Mouse (Mus musculus) megakaryocyte-erythroid progenitor cell, adult 5-6 weeks (primary cell): ENCODE measurements around the gene Fhod1. TPM values are rescaled to one million over a fixed set of nuclear protein-coding genes. Genes with fewer than 3 reads are reported as not detected.

Experiments
- ATAC-seq: replicated peaks from 2 replicates; pipeline ENCODE4 v1.8.0; 2016; ENCODE audit warnings: mild to moderate bottlenecking, inconsistent platforms; ENCODE audit not compliant: severe bottlenecking, poor library complexity, low FRiP score, low TSS enrichment
- total RNA-seq, 2 experiments: library from RNA; stranded (forward) in 1 of 2; stranded (reverse) in 1 of 2; fragments of 200-1000, 215-1000 nt in 1 of 2; fragments of >200 nt in 1 of 2; fragmentation: Nextera tagmentation in 1 of 2; gene quantifications; 2 replicates each; pipeline ENCODE4 v1.2.3; 2014 to 2017

Fhod1 gene
- total RNA-seq (2014; fragmentation: Nextera tagmentation) (7.0 and 9.1 TPM in 2 replicates), total RNA-seq (2017) (0.99 and 8.2 TPM in 2 replicates)

- ATAC-seq: peak; percentile 94
Observed at GRCm38 (mm10) chr8:105347428-105348221, at the start of gene Fhod1. Fhod1 (minus strand) TSS chr8:105347953.

- no peak for ATAC-seq
Observed at GRCm38 (mm10) chr8:105393915-105394314, 46.2 kb upstream of the Fhod1 start.

- no peak for ATAC-seq
Observed at GRCm38 (mm10) chr8:105393089-105393787, 45.5 kb upstream of the Fhod1 start.

- ATAC-seq: no peak
Observed at GRCm38 (mm10) chr8:105389096-105389495, 41.3 kb upstream of the Fhod1 start.

- no peak for ATAC-seq
Observed at GRCm38 (mm10) chr8:105387151-105387550, 39.4 kb upstream of the Fhod1 start.

GRCm38 (mm10) chr8:105384070-105384469 is 36.3 kb upstream of the Fhod1 start:
- ATAC-seq: no peak

DNA sequence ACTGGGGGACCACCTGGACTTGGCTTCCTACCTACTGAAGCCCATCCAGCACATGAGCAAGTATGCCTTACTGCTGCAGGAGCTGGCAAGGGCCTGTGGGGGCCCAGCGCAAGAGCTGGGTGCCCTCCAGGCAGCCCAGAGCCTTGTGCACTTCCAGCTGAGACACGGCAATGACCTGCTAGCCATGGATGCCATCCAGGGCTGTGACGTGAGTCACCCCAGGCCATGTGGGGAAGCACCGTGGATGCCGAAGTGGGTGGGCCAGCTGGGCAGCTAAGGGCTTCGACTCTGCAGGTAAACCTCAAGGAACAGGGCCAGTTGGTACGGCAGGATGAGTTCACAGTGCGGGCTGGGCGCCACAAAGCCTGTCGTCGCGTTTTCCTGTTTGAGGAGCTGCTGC is 32.6 kb upstream of the Fhod1 start:
- ATAC-seq: no peak

- ATAC-seq: no peak
Observed at GRCm38 (mm10) chr8:105378673-105379072, 30.9 kb upstream of the Fhod1 start.

DNA sequence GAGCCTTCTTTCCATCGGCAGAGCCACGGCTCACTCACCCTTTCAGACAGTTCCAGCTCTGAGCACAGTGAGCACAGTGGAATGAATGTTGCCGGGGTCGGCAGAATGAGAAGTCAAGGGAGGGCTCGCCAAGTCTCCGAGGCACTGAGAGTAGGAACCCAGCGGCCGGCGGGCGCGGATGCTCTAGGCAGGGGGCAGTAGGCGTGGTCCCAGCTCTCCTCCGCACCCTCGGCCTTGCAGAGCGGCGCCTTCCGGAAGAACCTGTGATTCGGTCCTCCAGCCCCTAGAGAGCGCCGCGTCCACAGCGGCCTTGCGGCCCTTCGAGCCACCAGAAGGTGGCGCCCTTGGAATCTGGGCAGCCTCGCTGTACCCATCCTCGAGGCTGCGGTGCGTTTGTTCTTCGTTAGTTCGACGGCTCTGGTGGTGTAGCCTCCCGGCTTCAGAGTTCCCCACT is 26.8 kb upstream of the Fhod1 start:
- peak; percentile 74 for ATAC-seq

DNA sequence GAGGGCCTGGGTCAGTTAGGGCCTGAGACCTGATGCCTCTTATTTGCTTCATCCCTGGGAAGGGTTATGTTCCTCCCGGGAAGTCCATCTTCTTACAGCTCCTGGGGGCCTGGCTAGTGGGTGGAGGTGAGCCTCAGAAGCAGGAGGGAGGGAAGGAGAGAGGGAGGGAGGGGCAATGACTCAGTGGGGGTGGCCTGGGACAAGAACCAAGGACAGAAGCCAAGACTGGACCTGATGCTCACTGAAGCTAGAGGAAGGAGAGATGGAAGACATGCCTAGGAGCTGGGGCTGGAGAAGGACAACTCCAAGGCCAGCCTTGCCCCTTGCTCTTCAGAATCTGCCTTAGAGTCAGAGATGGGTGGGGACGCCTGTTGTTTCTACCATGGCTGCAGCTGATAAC is 25.3 kb upstream of the Fhod1 start, which contains the start of gene Plekhg4:
Gene Plekhg4 (plus strand): TSS at position 243 of the 400 bp plus-strand sequence.
- no peak for ATAC-seq

DNA sequence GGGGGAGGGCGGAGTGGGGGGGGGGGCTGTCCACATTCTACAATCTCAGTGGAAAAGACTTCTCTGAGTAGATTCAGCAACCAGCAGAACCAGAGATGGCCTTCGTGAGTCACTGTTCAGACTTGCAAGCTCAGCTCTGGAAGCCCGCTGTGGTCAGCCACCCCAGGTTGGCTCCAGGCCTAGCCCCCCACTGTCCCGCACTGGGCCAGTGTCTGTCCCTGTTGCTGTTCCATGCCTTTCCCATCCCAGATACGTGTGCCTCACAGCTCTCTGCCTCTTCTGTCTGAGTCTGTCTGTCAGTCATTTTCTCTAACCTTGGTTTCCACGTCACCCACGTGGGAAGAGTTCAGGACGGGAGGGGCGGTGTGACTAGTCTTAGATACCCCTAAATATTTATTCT is 24.7 kb upstream of the Fhod1 start:
- ATAC-seq: no peak

DNA sequence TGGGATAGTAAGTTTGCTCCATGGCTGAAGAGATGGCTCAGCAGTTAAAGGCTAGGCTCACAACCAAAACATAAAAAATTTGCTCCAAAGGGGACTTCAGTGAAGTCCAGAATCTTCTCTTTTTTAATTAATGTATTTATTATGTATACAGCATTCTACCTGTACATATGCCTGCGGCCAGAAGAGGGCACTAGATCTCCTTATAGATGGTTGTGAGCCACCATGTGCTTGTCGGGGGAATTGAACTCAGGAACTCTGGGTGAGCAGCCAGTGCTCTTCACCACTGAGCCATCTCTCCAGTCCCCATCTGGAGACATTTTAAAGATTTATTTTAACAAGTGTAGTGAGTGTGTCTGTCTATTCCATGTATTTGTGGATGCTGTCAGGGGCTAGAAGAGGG is 19.4 kb upstream of the Fhod1 start:
- ATAC-seq: peak; percentile 52; the same call in 1 of the 2 replicates

GRCm38 (mm10) chr8:105361751-105362702 is 14.3 kb upstream of the Fhod1 start:
- no peak for ATAC-seq

GRCm38 (mm10) chr8:105359646-105360045 is 11.9 kb upstream of the Fhod1 start:
- ATAC-seq: no peak

DNA sequence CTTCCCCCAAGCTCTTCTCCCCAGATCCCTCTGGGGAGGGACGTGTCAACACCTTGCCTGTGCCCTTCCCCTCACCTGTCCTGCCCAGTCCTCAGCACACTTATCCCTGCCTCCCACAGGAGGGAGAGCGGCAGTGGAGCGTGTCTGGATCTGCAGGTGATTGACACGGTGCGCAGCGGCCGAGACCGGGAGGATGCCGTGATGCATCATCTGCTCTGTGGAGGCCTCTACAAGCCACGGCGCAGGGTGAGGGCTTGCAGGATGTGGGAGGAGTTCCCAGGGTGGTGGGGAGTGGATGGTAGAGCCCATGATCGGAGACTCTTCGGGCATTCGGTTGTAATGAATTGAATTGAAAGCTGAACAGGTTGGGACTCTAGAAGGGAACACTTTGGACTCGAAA is 11.5 kb upstream of the Fhod1 start:
- ATAC-seq: no peak

GRCm38 (mm10) chr8:105356681-105357080 is 8.9 kb upstream of the Fhod1 start:
- no peak for ATAC-seq

GRCm38 (mm10) chr8:105355179-105356024 is 7.6 kb upstream of the Fhod1 start:
- no peak for ATAC-seq

DNA sequence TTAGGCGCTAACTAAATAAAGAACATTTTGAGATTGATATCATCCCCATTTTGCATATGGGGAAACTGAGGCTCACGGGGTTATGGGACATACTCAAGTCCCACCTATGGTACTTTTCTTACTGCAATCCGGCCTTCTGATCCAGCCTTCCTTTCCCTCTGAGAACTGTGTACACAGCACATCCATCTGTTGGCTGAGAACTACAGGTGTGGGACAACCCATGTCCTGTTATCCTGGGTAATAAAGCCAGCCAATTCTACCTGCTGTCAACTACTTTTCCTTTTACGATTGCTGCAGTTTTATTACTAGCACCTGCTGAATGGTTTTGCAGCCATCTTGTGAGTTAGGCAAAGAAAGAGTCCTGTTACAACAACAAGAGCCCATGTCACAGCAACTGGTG is 6.8 kb upstream of the Fhod1 start:
- no peak for ATAC-seq
